Mouse (Mus musculus): ENCODE measurements around the gene Ap1s1. TPM values are rescaled to one million over a fixed set of nuclear protein-coding genes. Genes with fewer than 3 reads are reported as not detected.
A peak's percentile ranks its signal among the peaks of the same experiment; 100 is the strongest.

Ap1s1 gene
- polyA plus RNA-seq, 1 experiment from 2014 or later = 144 TPM

- Histone ChIP-seq H3K4me3 (ENCODE audit: low read depth, low read length) (no peak overlapping the region), H3K27ac (replicated peaks; ENCODE audit: low read depth, low read length) (no peak overlapping the region), H3K4me2 (ENCODE audit: low read depth, low read length) (no peak overlapping the region), H3K9me3 (replicated peaks; ENCODE audit: control insufficient read depth, low read length) (no peaks in the 10 kb centered on the region), H3K36me3 (replicated peaks; ENCODE audit: control insufficient read depth, insufficient read depth, low read depth, low read length) (no peaks in the 10 kb centered on the region), H3K4me1 (ENCODE audit: control insufficient read depth, insufficient read depth, low read length) (no peaks in the 10 kb centered on the region), H3K9ac (replicated peaks; ENCODE audit: low read length) (no peak overlapping the region), H3K27me3 (ENCODE audit: control insufficient read depth, insufficient read depth, low read length) (no peaks in the 10 kb centered on the region)
- ATAC-seq (replicated peaks; ENCODE audit: insufficient number of reproducible peaks, low FRiP score, low TSS enrichment, low read depth) = no peak
- DNase-seq (ENCODE audit: low spot score) = peak; percentile 75
- 46% methylated on average over 3 of the region's 3 CpGs for WGBS
Observed at GRCm38 (mm10) chr5:137009988-137010387, 35.9 kb downstream of the Ap1s1 start.

- Histone ChIP-seq H3K4me1 (ENCODE audit: control insufficient read depth, insufficient read depth, low read length) (no peaks in the 10 kb centered on the region), H3K9ac (replicated peaks; ENCODE audit: low read length) (no peak overlapping the region), H3K27ac (replicated peaks; ENCODE audit: low read depth, low read length) (no peak overlapping the region), H3K4me3 (ENCODE audit: low read depth, low read length) (no peak overlapping the region), H3K4me2 (ENCODE audit: low read depth, low read length) (no peak overlapping the region), H3K9me3 (replicated peaks; ENCODE audit: control insufficient read depth, low read length) (no peaks in the 10 kb centered on the region), H3K36me3 (replicated peaks; ENCODE audit: control insufficient read depth, insufficient read depth, low read depth, low read length) (no peaks in the 10 kb centered on the region), H3K27me3 (ENCODE audit: control insufficient read depth, insufficient read depth, low read length) (no peaks in the 10 kb centered on the region)
- 66% methylated on average over 8 of the region's 8 CpGs for WGBS
- ATAC-seq (replicated peaks; ENCODE audit: insufficient number of reproducible peaks, low FRiP score, low TSS enrichment, low read depth) (no peak), DNase-seq (ENCODE audit: low spot score) (no peak)
Observed at GRCm38 (mm10) chr5:137007276-137007675, 38.7 kb downstream of the Ap1s1 start.

DNA sequence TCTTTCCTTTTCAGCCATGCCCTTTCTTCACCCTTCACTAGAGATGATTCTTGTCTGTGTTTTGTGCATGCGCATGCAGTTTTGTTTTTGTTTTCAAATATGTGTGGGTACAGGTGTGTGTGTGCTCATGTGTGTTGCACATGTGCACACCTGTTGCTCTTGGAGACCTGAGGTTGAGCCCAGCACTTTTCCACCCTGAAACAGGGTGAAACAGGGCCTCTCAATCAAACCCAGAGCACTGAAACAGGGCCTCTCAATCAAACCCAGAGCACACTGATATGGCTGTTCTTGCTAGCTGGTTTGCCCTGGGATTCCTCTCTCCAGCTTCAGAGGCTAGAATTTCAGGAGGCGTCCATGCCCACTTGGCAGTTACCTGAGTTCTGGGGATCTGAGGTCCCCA, 45.3 kb downstream of the Ap1s1 start:
- no peak overlapping the region for H3K4me2 ChIP-seq (ENCODE audit: low read depth, low read length)
- H3K27ac ChIP-seq (replicated peaks; ENCODE audit: low read depth, low read length) = no peak overlapping the region

DNA sequence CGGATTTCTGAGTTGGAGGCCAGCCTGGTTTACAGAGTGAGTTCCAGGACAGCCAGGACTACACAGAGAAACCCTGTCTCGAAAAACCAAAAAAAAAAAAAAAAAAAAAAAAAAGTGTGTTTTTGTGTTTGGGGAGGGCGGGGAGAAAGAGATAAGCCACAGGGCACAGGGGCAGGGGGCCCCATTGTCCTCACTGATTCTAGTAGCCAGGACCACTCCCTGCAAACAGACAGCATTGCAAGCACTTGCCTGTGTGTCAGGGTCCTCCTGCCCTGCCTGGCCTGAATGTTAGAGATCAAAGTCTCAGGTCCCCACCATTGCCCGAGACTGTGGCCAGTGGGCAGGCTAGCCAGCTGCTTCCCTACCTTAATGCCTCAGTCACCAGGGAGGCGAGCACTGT, 46.5 kb downstream of the Ap1s1 start:
- WGBS = 69% methylated on average over 4 of the region's 5 CpGs
- no peaks in the 10 kb centered on the region for H3K27me3 ChIP-seq (ENCODE audit: control insufficient read depth, insufficient read depth, low read length)
- no peak for DNase-seq (ENCODE audit: low spot score)
- H3K9me3 ChIP-seq (replicated peaks; ENCODE audit: control insufficient read depth, low read length) = no peaks in the 10 kb centered on the region
- no peak overlapping the region for H3K27ac ChIP-seq (replicated peaks; ENCODE audit: low read depth, low read length)
- H3K9ac ChIP-seq (replicated peaks; ENCODE audit: low read length) = no peak overlapping the region
- peaks cover 8% of the 10 kb centered on the region; the same call in 1 of the 2 replicates for H3K36me3 ChIP-seq (replicated peaks; ENCODE audit: control insufficient read depth, insufficient read depth, low read depth, low read length)
- H3K4me2 ChIP-seq (ENCODE audit: low read depth, low read length) = no peak overlapping the region
- no peaks in the 10 kb centered on the region for H3K4me1 ChIP-seq (ENCODE audit: control insufficient read depth, insufficient read depth, low read length)
- no peak overlapping the region for H3K4me3 ChIP-seq (ENCODE audit: low read depth, low read length)
- ATAC-seq (replicated peaks; ENCODE audit: insufficient number of reproducible peaks, low FRiP score, low TSS enrichment, low read depth) = no peak

More for the DNA sequence above, 45.3 kb downstream of the Ap1s1 start:
- no peaks in the 10 kb centered on the region for H3K4me1 ChIP-seq (ENCODE audit: control insufficient read depth, insufficient read depth, low read length)
- H3K9me3 ChIP-seq (replicated peaks; ENCODE audit: control insufficient read depth, low read length) = no peaks in the 10 kb centered on the region
- no peaks in the 10 kb centered on the region for H3K27me3 ChIP-seq (ENCODE audit: control insufficient read depth, insufficient read depth, low read length)
- no peaks in the 10 kb centered on the region for H3K36me3 ChIP-seq (replicated peaks; ENCODE audit: control insufficient read depth, insufficient read depth, low read depth, low read length)
- ATAC-seq (replicated peaks; ENCODE audit: insufficient number of reproducible peaks, low FRiP score, low TSS enrichment, low read depth) = no peak
- H3K4me3 ChIP-seq (ENCODE audit: low read depth, low read length) = no peak overlapping the region
- H3K9ac ChIP-seq (replicated peaks; ENCODE audit: low read length) = no peak overlapping the region
- 80% methylated on average over 2 of the region's 2 CpGs for WGBS
- DNase-seq (ENCODE audit: low spot score) = peak; percentile 26

DNA sequence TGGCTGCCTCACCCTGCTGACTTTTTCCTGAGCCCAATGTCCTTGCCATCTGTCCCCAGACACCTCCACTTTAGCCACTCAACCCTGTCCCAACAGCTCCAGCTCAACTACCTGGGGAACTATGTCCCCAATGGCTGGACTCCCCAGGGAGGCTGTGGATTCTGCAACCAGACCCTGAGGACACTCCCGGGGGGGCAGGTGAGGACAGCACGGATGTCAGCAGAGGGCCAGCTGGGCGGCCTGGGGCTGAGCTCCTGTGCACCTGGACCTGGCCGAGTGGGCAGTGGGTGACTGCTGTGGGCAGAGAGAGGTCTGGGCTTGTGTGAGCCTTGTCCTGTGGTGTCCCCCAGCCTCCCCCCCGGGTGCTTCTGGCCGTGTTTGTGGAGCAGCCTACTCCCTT, 56.1 kb downstream of the Ap1s1 start:
- ATAC-seq (replicated peaks; ENCODE audit: insufficient number of reproducible peaks, low FRiP score, low TSS enrichment, low read depth) (no peak), DNase-seq (ENCODE audit: low spot score) (no peak)
- Histone ChIP-seq H3K9me3 (replicated peaks; ENCODE audit: control insufficient read depth, low read length) (no peaks in the 10 kb centered on the region), H3K4me1 (ENCODE audit: control insufficient read depth, insufficient read depth, low read length) (no peaks in the 10 kb centered on the region), H3K9ac (replicated peaks; ENCODE audit: low read length) (no peak overlapping the region), H3K4me3 (ENCODE audit: low read depth, low read length) (no peak overlapping the region), H3K4me2 (ENCODE audit: low read depth, low read length) (no peak overlapping the region), H3K27me3 (ENCODE audit: control insufficient read depth, insufficient read depth, low read length) (no peaks in the 10 kb centered on the region), H3K36me3 (replicated peaks; ENCODE audit: control insufficient read depth, insufficient read depth, low read depth, low read length) (peaks cover 18% of the 10 kb centered on the region), H3K27ac (replicated peaks; ENCODE audit: low read depth, low read length) (no peak overlapping the region)
- WGBS = 97% methylated on average over 6 of the region's 6 CpGs

GRCm38 (mm10) chr5:136988420-136988819, 57.5 kb downstream of the Ap1s1 start:
- DNase-seq (ENCODE audit: low spot score) (no peak), ATAC-seq (replicated peaks; ENCODE audit: insufficient number of reproducible peaks, low FRiP score, low TSS enrichment, low read depth) (no peak)
- Histone ChIP-seq H3K4me2 (ENCODE audit: low read depth, low read length) (peak overlapping the region; percentile 91), H3K27ac (replicated peaks; ENCODE audit: low read depth, low read length) (no peak overlapping the region), H3K27me3 (ENCODE audit: control insufficient read depth, insufficient read depth, low read length) (no peaks in the 10 kb centered on the region), H3K4me1 (ENCODE audit: control insufficient read depth, insufficient read depth, low read length) (no peaks in the 10 kb centered on the region), H3K36me3 (replicated peaks; ENCODE audit: control insufficient read depth, insufficient read depth, low read depth, low read length) (peaks cover 13% of the 10 kb centered on the region), H3K9ac (replicated peaks; ENCODE audit: low read length) (peak overlapping the region; percentile 97), H3K4me3 (ENCODE audit: low read depth, low read length) (peak overlapping the region; percentile 91), H3K9me3 (replicated peaks; ENCODE audit: control insufficient read depth, low read length) (no peaks in the 10 kb centered on the region)
- WGBS = 81% methylated on average over 7 of the region's 7 CpGs

DNA sequence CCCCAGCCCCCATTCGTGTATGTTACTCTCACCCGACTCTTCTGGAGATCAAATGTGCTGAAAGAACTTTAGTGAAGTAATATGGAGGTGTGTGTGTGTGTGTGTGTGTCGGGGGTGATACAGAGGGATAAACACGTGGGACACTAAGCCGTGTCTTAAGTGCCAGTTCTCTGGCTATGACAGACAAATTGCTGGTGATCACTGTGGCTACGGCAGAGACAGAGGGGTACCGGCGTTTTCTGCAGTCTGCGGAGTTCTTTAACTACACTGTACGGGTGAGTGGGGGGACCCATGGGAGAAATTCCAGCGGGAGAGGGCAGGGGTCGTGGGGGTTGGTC, 58.0 kb downstream of the Ap1s1 start, which contains the start of gene Znhit1:
Gene Znhit1 (minus strand): TSS at position 88 of the 338 bp plus-strand sequence.
- Histone ChIP-seq H3K27me3 (ENCODE audit: control insufficient read depth, insufficient read depth, low read length) (no peaks in the 10 kb centered on the region), H3K4me2 (ENCODE audit: low read depth, low read length) (peak within 1 kb of the TSS; percentile 91), H3K9ac (replicated peaks; ENCODE audit: low read length) (peak within 1 kb of the TSS; percentile 97), H3K9me3 (replicated peaks; ENCODE audit: control insufficient read depth, low read length) (no peaks in the 10 kb centered on the region), H3K4me1 (ENCODE audit: control insufficient read depth, insufficient read depth, low read length) (no peaks in the 10 kb centered on the region), H3K36me3 (replicated peaks; ENCODE audit: control insufficient read depth, insufficient read depth, low read depth, low read length) (peaks cover 13% of the 10 kb centered on the region), H3K27ac (replicated peaks; ENCODE audit: low read depth, low read length) (peak within 1 kb of the TSS; percentile 96), H3K4me3 (ENCODE audit: low read depth, low read length) (peak within 1 kb of the TSS; percentile 91)
- WGBS = 8% methylated on average over 12 of the region's 12 CpGs
- DNase-seq (ENCODE audit: low spot score) (no peak), ATAC-seq (replicated peaks; ENCODE audit: insufficient number of reproducible peaks, low FRiP score, low TSS enrichment, low read depth) (no peak)

DNA sequence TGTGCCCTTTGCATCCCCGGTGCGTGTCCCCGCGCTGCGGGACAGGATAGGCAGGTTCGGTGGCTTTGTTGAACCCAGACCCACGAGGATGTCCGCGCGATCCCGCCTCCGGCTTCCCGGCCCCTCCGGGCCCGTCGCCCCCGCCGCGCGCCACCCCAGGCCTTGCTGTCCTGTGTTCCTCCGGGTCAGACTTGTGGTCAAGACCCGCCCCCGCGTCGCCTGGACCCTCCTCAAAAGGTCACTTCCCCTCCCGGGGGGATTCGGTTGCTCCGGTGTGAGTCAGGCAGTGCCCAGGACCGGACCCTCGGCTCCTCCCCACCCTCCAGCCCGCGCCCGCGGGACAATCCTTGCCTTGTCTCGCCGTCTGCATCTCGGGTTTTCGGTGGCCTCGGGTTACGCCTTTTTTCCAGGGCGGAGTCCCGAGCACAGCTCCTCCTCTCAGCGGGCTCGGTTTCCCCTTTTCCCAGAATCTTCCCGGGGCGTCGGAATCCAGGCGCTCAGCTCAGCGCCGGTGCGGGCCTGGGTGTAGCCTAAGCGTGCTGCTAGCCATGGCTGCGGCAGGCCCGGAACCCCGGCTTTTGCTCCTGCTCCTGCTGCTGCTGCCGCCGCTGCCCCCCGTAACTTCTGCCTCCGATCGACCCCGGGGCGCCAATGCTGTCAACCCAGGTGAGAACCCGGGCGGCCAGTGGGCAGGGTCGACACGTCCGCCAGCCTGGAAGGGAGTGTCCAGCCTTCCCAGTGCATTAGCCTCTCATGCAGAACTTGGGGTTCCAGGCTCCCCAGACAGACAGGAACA, 58.6 kb downstream of the Ap1s1 start:
- no peaks in the 10 kb centered on the region for H3K4me1 ChIP-seq (ENCODE audit: control insufficient read depth, insufficient read depth, low read length)
- peak overlapping the region; percentile 91 for H3K4me3 ChIP-seq (ENCODE audit: low read depth, low read length)
- H3K36me3 ChIP-seq (replicated peaks; ENCODE audit: control insufficient read depth, insufficient read depth, low read depth, low read length) = peaks cover 13% of the 10 kb centered on the region
- DNase-seq (ENCODE audit: low spot score) = peak; percentile 77
- H3K9me3 ChIP-seq (replicated peaks; ENCODE audit: control insufficient read depth, low read length) = no peaks in the 10 kb centered on the region
- H3K9ac ChIP-seq (replicated peaks; ENCODE audit: low read length) = peak overlapping the region; percentile 97
- peak overlapping the region; percentile 96 for H3K27ac ChIP-seq (replicated peaks; ENCODE audit: low read depth, low read length)
- H3K4me2 ChIP-seq (ENCODE audit: low read depth, low read length) = peak overlapping the region; percentile 91
- under 1% methylated on average over 67 of the region's 67 CpGs for WGBS
- peak; percentile 51 for ATAC-seq (replicated peaks; ENCODE audit: insufficient number of reproducible peaks, low FRiP score, low TSS enrichment, low read depth)
- H3K27me3 ChIP-seq (ENCODE audit: control insufficient read depth, insufficient read depth, low read length) = no peaks in the 10 kb centered on the region
